Mouse (Mus musculus) telencephalon, adult 2 months (tissue): ENCODE measurements around the gene Pde1c.

Experiments used
- DNase-seq: peaks from one replicate; pipeline ENCODE4 v3.0.0-alpha.2; 2011; ENCODE audit warnings: low read depth, low spot score

Pde1c gene

GRCm38 (mm10) chr6:56331432-56331831 lies 237.5 kb downstream of the Pde1c start:
- DNase-seq = no peak

- DNase-seq = no peak
Measured at GRCm38 (mm10) chr6:56328103-56328502, 240.8 kb downstream of the Pde1c start.

DNA sequence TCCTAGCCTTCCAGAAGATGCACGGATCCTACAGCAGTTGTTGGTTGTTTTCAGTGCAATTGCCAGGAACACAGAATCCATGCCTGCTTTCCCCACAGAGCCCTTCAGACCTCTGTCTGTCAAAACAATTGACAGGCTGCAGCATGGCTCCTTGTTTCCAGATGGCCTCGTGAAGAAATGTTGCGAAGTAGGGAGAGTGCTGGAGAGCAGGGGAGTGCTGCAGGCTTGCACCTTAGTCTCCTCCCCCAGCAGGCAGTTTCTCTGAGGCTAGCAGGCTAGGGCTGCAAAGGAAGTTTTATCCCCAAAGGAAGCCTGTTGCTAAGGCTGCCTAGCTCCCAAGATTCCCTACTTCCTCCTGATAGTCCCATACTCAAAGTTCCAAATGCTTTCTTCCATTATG lies 246.1 kb downstream of the Pde1c start:
- no peak for DNase-seq

DNA sequence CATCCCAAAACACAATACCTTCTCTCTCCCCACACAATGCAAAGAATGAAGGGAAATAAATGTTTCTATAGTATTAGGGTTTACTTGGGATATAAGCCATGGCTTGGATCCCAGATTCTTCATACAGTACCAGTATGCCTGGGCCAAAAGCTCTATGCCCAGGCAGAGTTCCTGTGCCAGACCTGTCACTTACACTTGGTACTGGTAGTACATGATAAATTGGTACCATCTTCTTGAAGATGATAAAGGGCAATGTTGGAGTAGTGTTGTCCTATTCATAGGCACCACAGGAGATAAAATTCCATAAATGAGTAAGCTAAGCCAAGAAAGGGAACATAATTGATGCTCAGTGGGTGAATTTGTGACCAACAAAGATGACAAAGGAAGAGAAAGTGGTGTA lies 258.6 kb downstream of the Pde1c start:
- DNase-seq = no peak

- DNase-seq = no peak
Measured at GRCm38 (mm10) chr6:56306066-56306465, 262.8 kb downstream of the Pde1c start.

- no peak for DNase-seq
Measured at GRCm38 (mm10) chr6:56292176-56292575, 276.7 kb downstream of the Pde1c start.

GRCm38 (mm10) chr6:56289307-56289706 lies 279.6 kb downstream of the Pde1c start:
- no peak for DNase-seq

DNA sequence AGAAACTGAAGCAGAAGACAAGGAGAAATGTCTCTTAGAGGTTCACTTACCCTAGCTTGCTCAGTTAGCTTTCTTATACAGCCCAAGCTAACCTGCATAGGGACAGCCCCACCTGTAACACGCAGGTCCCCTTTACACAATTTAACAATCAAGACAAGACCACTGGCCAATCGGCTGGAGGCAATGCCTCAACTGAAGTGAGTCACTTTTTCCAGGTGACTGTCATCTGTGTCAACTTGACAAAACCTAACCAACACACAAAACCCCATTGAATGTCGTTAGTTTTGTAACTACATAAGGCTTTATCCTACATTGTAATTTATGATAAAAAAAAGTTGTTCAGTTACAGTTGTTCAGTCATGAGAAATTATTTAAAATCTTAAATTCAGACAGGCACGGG lies 284.1 kb downstream of the Pde1c start:
- DNase-seq = no peak

DNA sequence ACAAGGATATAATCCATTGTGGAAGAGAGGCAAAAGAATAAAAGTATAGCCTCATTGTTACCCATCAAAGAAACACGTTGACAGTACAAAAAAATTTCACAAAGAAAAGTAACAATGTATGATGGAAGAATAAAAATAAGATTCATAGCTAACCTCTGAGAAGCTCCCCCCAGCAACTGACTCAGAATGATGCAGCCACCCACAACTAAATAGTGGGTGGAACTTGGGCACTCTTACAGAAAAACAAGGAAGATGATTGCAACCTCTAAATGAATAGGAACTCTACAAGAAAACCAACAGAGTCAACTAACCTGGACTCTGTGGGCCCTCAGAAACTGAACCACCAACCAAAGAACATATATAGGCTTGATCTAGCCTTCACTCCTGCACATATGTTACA lies 293.4 kb downstream of the Pde1c start:
- peak; percentile 27 for DNase-seq

DNA sequence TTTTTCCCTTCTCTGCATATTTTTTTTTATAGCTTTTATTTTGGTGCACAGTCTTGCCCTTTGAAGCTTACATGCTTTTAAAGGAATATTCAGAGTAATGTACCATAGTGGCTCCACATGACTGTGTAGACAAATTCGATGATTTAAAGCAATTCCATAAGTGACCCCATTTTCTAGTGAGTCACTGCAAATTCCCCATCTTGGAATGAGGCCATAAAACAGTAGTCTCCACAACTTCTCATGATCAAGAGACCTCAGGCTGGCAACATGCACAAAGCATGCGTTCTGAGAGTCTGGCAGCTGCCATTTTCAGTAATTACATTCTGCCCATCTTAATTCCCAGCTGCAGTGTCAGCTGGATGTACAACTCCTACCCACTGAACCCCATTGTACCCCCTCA lies 297.2 kb downstream of the Pde1c start:
- DNase-seq = no peak

- no peak for DNase-seq
Measured at GRCm38 (mm10) chr6:56264509-56264908, 304.4 kb downstream of the Pde1c start.

- DNase-seq = no peak
Measured at GRCm38 (mm10) chr6:56260118-56260517, 308.8 kb downstream of the Pde1c start.

- DNase-seq = no peak
Measured at GRCm38 (mm10) chr6:56257555-56258297, 311.2 kb downstream of the Pde1c start.

DNA sequence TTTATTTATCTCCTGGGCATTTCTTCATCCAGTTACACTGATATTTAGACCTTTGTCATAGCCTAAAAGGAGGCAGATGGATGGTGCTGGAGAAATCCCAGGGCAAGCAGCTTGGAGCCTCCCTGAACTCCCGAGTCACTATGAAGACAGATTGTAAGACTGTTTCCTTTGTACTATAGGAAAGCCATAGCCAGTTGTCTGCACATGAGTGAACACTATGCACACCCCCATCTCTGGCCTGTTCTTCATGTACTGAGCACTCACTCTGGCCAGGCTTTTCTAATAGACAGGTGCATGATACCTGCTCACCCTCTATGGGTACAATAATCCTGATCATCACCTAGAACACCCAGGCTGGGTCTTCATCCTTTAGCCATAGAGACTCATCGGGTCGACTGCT lies 318.8 kb downstream of the Pde1c start:
- no peak for DNase-seq

- no peak for DNase-seq
Measured at GRCm38 (mm10) chr6:56191426-56192140, 377.3 kb downstream of the Pde1c start.

GRCm38 (mm10) chr6:56176485-56176884 lies 392.4 kb downstream of the Pde1c start:
- peak; percentile 44 for DNase-seq

DNA sequence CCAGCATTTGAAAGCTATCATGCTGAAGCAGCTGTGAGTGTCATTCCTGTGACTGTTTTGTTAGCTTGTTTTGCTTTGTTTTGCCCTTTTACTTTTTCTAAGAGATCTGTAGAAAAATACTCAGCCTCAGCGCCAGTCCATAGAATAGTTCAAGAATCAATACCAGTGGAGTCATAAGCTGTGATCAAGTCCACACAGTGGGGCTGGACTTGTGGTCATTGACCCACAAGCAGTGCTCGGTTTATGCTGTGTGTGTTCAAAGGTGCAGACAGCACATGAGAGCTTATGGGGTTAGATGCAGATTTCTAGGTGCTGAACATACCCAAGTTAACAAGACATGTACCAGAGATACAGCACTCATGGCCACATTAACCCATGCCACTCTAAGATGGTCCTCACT lies 396.7 kb downstream of the Pde1c start:
- no peak for DNase-seq

DNA sequence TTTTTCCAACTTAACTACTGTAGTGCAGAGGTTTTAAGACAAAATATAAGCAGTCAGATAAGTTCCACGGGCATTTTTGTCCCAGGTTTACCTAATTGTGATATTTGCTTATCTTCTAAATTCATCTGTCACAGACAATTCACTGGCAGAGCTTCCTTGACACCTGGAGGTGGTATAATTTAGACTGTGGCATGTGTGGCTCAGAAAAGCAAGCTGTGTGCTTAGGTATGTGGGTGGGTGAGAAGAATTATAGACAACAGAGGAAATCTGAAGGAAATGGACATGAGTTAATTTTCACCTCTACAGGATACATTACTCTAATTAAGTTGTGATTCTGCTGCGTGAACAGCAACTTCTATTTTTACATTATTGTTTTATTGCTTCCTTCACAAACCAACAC lies 400.2 kb downstream of the Pde1c start:
- DNase-seq = peak; percentile 67

DNA sequence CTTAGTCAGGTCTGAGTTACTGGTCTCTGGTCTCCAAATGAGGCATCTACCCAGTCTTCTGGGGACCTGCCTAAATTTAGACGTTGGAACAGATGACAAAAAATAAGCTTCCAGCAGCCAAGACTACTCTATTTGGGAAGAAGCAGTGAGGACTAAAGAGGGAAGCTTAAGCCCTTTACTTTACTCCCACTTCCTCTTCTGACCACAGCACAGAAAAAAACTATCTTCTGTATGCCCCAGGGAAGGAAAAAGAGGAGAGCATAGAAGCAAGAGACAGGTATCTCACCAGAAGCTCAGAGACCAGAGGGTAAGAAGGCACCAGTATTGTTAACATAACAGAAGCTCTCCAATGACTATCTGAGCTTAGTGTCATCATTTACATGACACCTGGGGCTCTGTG lies 410.7 kb downstream of the Pde1c start:
- no peak for DNase-seq

- no peak for DNase-seq
Measured at GRCm38 (mm10) chr6:56156836-56157235, 412.1 kb downstream of the Pde1c start.

GRCm38 (mm10) chr6:56130493-56131159 lies 438.3 kb downstream of the Pde1c start:
- peak; percentile 23 for DNase-seq

DNA sequence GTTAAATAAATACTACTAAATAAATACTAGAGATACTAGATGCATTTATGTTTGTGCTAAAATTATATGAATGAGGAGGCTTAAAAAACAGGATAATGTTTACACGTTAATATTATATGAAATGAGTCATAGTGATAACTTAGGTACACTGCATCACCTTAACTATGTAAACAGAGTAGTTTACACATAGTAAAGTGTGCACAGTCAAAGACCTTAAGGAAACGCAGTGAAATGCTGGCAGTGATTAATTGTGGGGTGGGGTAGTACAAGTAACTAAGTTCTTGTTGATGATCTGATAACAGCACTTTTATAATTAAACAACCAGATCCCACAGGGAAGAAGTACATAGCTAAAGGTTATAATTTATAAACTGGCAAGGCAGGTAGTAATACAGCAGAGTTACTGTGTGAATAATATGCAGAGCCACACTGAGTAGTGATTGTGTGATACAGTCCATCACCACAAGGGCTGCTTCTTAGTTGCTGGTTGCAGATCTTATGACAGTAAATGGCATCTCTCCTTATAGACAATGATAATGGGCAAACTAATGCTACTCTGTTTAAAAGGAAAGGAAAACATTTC lies 469.3 kb downstream of the Pde1c start:
- DNase-seq = no peak
